Mouse (Mus musculus) activated CD4-positive, CD25-positive, alpha-beta regulatory T cell, adult 4 months (primary cell): Measurements from ENCODE around the gene B230307C23Rik. TPM values are rescaled to one million over a fixed set of nuclear protein-coding genes. Genes with fewer than 3 reads are reported as not detected.
A peak's percentile ranks its signal among the peaks of the same experiment; 100 is the strongest.
"Not testable (repeated sequence)": the region's sequence is repeated elsewhere in the genome, so short reads cannot be mapped to it uniquely, and the experiment has no call there.

Experiments
- ATAC-seq: one replicate; pipeline ENCODE4 v1.8.0; 2017
- polyA plus RNA-seq, 2 experiments: library from polyadenylated mRNA; unstranded; fragments of 100-300 nt; shearing (Covaris generic); gene quantifications; one replicate each; pipeline ENCODE4 v1.2.1; 2017

The B230307C23Rik gene
- polyA plus RNA-seq: 10 to 100 TPM; 42.4 to 59.0 TPM

GRCm38 (mm10) chr16:97996616-97997382 lies at the start of gene B230307C23Rik:
B230307C23Rik (plus strand) TSS chr16:97997315.
- ATAC-seq: peak; percentile 99

- peak; percentile 46 for ATAC-seq
Measured at GRCm38 (mm10) chr16:97948836-97949235, 48.3 kb upstream of the B230307C23Rik start.

DNA sequence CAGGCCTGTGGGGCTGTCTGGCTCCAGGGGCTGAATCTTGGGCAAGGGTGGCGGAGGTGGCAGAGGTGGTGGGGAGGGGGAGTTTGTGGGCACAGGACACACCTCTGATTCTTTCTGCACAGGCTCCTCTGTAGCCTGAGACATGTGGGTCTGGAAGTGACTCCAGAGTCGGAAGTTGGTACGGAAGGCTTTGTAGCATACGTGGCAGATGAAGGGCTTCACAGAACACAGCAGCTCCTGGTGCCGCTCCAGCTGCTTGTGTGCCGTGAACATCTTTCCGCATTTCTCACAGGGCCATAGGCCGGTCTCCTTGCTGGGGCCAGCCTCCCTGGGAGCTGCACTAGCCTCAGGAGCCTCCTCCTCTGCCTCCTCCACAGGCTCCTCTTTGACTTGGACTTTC lies 47.1 kb upstream of the B230307C23Rik start:
- ATAC-seq: no peak

- ATAC-seq: no peak
Measured at GRCm38 (mm10) chr16:97952371-97952770, 44.7 kb upstream of the B230307C23Rik start.

DNA sequence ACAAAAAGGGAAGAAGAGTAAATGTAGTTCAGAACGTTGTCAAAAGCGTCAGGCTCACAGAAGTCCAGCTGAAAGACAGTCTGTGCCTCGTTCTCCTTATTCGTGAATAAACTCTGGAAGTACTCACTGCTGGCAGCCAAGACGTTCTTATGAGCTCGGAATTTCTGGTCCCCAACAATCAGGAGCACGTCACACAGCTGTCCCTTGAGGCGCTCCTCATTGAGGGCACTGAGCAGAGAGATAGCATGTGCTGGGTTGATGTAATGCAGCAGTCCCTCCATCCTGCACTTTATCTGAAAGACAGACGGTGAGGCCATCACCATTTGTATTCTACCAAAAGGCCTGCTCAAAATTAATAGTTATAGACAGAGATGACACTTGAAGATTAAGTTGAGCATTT lies 44.3 kb upstream of the B230307C23Rik start:
- no peak for ATAC-seq

DNA sequence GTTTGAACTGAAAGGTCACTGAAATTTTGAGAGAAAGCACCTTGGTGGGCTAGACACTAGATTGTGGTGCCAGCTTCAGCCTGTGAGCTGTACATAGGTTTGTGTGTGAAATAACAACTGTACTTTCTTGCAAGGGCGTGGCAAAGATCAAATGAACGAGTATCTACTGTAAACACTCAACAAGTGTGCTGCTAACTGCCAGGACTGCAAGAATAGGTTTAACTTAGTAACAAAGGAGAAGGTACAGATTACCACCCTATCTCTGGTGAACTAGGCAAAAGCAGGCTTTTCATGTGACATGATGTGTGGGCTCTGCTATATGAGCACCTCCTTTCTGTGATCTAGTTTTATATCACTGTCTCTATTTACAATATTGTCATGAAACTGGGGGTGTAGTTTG lies 43.8 kb upstream of the B230307C23Rik start:
- ATAC-seq: no peak

DNA sequence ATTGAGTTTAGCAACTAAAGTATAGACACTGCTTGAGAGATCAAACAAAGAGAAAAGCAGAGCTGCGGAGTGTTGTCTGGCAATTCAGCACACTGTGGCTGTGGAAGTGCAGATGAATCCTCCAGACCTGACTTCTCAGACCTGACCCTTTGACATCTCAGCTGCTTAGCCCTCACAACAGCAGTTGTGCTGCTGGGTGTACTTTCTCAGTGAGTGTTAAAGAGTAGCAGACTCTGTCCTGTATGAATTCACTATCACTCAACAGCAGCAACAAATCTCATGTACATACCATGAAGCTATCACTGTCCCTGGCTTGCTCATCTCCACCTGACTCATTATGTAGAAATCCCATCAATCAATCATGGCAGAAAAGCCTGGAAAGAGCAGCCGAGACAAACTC lies 41.1 kb upstream of the B230307C23Rik start:
- ATAC-seq: no peak

GRCm38 (mm10) chr16:97957626-97958025 lies 39.5 kb upstream of the B230307C23Rik start:
- ATAC-seq: no peak

- no peak for ATAC-seq
Measured at GRCm38 (mm10) chr16:97958401-97958973, 38.6 kb upstream of the B230307C23Rik start.

- ATAC-seq: no peak
Measured at GRCm38 (mm10) chr16:97960348-97960747, 36.8 kb upstream of the B230307C23Rik start.

- ATAC-seq: peak; percentile 11
Measured at GRCm38 (mm10) chr16:97961381-97962150, 35.5 kb upstream of the B230307C23Rik start.

DNA sequence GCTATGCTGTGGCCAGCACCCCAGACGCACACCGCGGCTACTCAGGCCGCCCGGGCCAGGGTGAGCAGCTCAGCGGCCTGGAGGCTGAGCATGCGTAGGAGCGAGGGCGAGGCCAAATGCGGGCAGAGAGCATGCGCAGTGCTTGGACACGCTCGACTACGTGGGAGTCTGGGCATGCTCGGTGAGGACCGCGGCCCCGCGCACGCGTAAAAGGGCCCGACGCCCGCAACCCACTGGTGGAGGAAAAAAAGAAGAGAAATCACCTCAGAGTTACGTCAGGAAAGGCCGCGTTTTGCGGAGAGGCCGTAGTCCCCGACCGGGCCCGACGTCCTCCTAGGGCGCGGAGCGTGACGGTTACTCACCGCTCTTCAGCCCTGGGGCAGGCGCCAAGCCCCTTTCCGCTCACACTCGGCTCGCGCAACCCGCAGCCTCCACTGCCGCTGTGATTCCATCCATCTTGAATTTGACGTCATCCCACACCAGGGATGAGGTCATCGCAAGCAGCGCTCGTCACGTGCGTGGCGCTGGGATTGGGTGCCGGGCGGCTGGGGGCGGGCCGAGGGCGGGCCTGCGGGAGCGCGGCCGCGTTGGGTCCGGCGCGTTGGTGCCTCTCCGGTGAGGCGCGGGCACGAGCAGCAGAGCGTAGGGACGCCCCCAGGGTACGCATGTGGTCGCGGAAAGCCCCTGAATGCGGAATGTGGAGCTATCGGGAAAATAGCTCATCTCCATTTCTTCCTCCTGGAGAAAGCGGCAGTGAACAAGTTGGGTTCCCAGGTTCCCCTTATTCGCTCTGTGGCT lies 34.8 kb upstream of the B230307C23Rik start, which contains the start of the genes C2cd2 and Zbtb21:
Gene C2cd2, minus strand, starts transcription at position 448 of the 798 bp plus-strand sequence.
Gene Zbtb21, minus strand, starts transcription at position 472 of the 798 bp plus-strand sequence.
- peak; percentile 83 for ATAC-seq

DNA sequence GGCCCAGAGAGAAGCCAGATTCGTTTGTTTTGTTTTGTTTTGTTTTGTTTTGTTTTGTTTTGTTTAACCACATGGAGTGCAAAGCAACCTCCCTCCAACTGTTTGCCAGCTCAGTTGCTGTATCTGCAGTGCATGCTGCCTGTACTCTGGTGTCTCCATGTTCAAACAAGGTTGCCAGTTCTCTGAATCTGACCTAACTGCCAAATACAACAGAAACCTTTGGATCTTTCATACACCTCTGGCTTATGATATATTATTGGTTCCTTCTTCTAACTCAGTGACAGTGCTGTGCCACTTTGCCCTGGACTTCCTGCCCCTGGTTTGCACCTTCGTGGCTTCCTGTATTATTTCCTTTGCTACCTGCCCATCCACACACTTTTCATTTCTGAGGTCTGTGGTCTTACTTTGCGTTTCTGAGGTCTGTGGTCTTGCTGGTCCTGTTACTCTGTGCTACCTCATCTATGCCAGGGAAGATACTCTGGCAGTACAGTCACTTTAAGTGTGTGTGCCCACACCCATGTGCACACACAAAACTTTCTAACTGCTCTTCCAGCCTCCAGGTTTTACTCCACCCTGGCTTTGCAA lies 33.1 kb upstream of the B230307C23Rik start:
- peak; percentile 21 for ATAC-seq

DNA sequence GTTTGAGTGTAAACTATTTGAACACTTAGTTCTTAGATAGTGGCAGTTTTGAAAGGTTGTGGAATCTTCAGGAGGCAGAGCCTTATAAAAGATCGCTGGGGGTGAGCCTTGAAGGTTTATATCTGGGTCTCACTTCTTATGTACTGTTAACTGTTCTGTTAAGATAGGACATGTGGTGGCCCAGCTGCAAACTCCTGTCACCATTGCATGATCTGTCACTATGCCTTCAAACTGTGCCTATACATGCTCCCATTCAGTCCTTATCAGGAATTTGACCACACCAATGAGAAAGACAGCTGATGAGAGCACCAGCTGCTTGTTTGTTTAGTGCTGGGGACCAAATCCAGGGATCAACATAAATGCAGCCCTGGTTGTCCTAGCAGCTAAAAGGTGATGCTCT lies 19.8 kb upstream of the B230307C23Rik start:
- no peak for ATAC-seq

- no peak for ATAC-seq
Measured at GRCm38 (mm10) chr16:97977722-97978121, 19.4 kb upstream of the B230307C23Rik start.

DNA sequence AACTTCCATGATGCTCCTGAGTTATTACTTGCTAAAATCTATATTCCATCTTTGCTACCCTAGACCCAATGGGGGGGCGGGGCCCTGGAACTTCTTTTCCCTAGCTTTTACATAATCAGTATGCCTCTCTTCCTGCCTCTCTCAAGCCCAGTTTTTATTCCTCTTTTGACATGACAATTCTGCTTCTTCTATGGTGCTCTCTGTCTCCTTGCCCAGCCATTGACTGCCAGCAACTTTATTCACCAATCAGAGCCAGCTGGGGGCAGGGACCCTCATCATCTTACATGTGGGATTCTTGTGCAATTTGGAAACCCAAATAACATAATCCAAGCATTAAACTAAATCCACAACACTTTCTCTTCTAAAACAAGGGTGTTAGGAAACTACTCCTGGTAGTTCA lies 15.8 kb upstream of the B230307C23Rik start:
- ATAC-seq: no peak

DNA sequence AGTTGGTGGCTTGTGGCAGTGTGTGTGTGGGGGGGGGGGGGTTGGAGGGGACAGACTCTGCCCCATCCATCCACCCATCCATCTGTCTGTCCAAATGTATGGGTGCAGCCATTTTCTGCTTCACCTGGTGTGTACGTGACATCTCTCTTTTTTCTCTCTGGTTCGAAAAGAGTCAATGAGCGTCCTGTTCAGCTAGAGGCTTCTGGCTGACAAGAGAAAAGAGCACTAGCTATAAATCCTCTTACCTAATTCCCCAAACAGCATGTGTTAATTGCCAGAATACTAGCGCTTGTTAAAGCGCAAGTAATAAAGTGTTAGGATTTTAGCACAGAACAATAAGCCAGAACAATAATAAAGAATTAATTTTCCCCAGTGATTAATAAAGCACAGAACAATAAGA lies 12.5 kb upstream of the B230307C23Rik start:
- no peak for ATAC-seq

DNA sequence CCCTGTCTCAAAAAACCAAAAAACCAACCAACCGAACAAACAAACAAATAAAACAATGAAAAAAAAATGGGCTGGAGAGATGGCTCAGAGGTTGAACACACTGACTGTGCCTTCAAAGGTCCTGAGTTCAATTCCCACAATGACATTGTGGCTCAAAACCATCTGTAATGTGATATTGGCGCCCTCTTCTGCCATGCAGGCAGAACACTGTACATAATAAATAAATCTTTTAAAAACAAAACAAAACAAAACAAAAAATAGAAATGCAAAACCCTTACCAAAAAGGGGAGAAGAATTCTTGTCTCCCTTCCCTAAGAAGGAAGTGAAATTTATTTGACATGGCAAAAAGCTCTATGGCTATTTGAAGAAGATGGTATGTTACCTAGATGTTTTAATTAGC lies 5.6 kb upstream of the B230307C23Rik start:
- no peak for ATAC-seq

- ATAC-seq: not testable (repeated sequence)
Measured at GRCm38 (mm10) chr16:97992477-97992876, 4.6 kb upstream of the B230307C23Rik start.

DNA sequence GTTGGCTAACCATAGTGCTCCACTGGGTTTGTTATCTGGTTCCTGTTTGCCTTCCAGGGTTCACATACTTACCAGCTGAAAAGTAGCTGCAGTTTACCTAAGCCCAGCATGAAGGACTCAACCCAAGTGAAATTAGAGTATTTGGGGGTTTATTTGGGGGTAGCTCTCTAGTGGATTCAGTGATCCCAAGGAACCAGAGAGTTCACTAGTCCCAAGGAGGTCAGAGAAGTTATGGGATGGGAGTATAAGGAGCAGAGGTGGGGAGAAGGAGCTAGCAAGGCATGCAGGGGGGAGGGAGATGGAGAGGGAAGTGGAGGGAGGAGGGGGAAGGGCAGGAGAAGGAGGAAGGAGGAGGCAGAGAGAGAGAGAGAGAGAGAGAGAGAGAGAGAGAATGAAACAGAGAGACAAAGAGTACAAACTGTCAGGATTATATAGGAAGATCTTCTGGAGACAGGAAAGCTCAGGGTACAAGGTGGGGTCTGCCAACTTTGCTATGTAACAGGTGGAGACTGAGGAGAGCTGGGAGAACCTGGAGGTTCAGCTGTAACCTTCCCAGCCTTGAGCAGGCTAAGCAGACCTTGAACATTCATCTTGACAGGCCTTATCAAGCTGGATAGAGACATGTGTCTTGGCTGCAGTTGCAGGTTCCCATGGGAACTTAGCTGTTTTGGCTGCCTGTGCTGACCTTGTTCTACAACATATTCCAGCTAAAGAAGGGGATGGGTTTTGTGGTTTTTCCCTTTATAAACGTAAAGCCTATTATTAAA lies 1.1 kb upstream of the B230307C23Rik start:
- ATAC-seq: no peak

DNA sequence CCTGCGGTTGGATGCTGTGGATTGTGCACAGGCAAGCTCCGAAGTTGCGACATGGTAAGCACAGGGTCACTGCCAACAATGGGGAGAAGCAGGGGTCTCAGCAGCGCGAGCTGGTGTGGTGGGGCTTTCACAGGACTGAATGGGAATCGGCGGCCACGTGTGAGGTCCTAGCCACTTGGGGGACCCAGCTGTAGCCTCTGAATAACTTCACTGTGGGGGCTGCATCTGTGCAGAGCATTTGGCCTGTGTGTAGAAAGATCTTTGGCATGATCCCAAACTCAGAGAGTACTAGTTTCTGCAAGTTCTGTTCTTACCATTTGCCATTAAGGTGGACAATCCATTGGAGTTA lies 242 bp downstream of the B230307C23Rik start:
- peak; percentile 11 for ATAC-seq
